Mouse (Mus musculus): ENCODE data around the gene Fmnl3.

DNA sequence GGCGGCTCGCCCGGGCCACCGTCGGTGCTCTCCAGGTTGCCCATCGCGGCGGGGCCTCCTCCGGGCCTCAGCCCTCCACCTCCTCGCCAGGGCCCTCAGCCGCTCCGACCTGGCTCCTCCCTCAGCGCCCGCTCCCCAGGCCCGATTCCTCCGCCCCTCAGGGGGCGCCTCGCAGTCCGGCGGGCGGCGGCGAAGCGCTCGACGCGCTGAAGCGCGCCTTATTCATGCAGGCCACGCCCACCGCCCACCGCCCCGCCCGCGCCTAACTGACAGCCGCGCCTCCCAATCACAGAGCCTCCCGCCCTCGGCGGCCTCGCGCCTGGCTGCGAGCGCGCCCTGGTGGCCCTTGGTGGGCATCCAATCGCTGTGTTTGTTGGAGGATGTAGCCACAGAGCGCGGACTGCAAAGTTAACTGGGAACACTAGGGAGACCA lies at the start of gene Fmnl3:
- TF ChIP-seq BHLHE40 (IDR thresholded peaks at IDR 0.05; ENCODE audit: borderline replicate concordance, low read depth, low read length): no peak
- no peak for TF ChIP-seq POLR2AphosphoS5 (IDR thresholded peaks at IDR 0.05; ENCODE audit: borderline replicate concordance, low read depth, low read length)
- no peak for TF ChIP-seq HCFC1 (IDR thresholded peaks at IDR 0.05; ENCODE audit: low read depth, low read length)
- no peak for TF ChIP-seq CTCF (IDR thresholded peaks at IDR 0.05 in 2 of 3, conservative IDR thresholded peaks at IDR 0.05 in 1 of 3; ENCODE audit: control insufficient read depth in 1 of 3, insufficient read depth in 1 of 3, low read depth in 2 of 3, low read length in 3 of 3, poor library complexity in 1 of 3, severe bottlenecking in 1 of 3)
- TF ChIP-seq NELFE (IDR thresholded peaks at IDR 0.05; ENCODE audit: low read depth, low read length): no peak
- no peak for TF ChIP-seq ELF1 (IDR thresholded peaks at IDR 0.05; ENCODE audit: low read depth, low read length)
- TF ChIP-seq SIN3A (IDR thresholded peaks at IDR 0.05; ENCODE audit: low read length): no peak
- no peak for TF ChIP-seq POLR2A (IDR thresholded peaks at IDR 0.05; ENCODE audit: control insufficient read depth in 1 of 2, insufficient read depth in 1 of 2, low read depth in 1 of 2, low read length in 2 of 2, poor library complexity in 1 of 2)
- no peak for TF ChIP-seq CHD2 (IDR thresholded peaks at IDR 0.05; ENCODE audit: low read length)
